Mouse (Mus musculus) CD4-positive helper T cell, adult 2 months (primary cell): ENCODE measurements around the gene Il23a.
"Not testable (repeated sequence)": the region's sequence is repeated elsewhere in the genome, so short reads cannot be mapped to it uniquely, and the experiment has no call there.

Experiments used
- DNase-seq: peaks from one replicate; pipeline ENCODE4 v3.0.0-alpha.2; 2012; ENCODE audit warnings: low read depth, missing footprints, low spot score

Gene Il23a

DNA sequence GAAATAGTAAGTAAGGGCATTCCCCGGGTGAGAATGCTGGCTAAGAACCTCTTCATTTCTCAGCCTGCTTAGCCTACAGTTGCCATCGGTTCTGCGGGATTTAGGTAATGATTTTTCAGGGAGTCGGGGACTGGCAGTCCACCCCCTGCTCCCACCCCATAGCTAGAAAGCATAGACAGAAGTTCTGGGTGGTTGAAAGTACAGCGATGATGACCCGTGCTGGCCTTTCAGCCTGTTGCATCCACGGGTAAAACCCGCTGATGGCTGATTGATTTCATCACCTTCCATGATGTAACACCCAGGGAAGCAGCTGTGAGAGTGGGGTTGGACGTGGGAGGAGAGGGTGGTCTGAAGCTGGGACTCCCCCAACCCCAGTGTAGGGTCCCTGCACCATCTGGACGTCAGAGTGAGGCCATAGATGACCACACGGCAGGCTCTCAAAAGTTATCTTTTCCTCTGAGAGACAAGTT lies at the start of gene Il23a:
Gene Il23a (minus strand): TSS at position 51 of the 470 bp plus-strand sequence.
- DNase-seq, result no peak

- no peak for DNase-seq
Measured at GRCm38 (mm10) chr10:128347541-128347940, 49.0 kb upstream of the Il23a start.

DNA sequence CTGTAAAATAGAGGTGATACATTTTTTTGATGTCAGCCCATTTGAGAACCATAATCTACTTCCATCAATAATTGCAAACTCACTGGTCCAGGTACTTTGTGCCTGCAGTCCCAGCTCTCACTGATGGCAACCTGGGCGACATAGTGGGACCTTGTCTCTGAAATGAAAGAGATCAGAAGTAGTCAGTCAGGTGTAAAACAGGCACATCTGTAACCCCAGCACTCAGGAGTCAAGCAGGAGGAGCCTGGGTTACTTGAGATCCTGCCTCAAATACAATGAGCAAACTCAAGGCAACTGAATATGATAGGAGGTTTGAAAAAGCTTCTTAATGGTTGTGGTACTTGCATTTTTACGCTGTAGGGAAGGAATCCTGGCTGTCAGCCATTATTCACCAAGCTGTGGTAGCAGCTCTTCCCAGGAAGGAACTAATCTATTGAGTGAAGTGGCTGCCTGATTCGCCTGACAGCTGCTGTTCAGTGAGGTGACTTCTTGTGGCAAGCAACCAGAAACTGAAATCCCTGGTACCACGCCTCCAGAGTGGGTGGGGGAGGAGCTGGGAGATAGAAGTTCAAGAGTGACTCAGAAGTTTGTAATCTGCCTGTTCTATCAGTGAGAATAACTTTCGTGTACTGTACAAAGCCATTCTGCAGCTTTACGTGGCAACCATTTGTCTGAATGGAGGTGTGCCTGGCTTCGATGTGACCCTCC lies 46.2 kb upstream of the Il23a start:
- DNase-seq, result peak; percentile 92

DNA sequence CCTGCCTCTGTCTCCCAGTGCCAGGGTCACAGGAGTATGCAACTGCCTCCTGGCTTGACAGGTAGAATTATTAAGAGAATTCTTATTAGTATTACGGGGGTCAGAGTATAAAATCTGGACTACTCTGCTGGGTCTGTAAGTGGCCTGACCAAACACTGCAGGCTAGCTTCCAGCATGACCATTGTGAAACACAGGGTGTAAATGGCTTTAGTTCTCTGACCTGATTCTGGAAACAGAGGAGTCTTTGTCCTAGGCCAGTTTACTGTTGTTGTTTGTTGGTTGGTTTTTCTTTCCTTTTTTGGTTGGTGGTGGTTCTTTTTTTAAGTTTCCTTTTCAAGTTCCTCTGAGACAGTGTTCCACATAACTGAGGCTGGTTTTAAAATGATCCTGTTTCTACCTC lies 44.9 kb upstream of the Il23a start:
- DNase-seq, result no peak

DNA sequence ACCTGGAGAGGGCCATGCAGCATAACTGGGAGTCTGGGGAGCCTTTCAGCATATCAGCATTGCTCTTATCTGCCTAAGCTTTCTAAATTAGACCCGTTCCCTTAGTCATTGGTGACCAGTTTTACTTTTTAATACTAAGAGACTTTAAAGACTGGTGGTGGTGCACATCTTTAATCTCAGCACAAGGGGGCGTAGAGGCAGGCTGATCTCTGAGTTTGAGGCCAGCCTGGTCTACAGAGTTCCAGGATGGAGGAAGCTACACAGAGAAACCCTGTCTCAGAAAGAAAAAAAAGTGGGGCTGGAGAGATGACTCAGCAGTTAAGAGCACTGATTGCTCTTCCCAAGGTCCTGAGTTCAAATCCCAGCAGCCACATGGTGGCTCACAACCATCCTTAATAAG lies 41.7 kb upstream of the Il23a start:
- peak; percentile 40 for DNase-seq

GRCm38 (mm10) chr10:128338948-128339347 lies 40.4 kb upstream of the Il23a start:
- DNase-seq, result no peak

DNA sequence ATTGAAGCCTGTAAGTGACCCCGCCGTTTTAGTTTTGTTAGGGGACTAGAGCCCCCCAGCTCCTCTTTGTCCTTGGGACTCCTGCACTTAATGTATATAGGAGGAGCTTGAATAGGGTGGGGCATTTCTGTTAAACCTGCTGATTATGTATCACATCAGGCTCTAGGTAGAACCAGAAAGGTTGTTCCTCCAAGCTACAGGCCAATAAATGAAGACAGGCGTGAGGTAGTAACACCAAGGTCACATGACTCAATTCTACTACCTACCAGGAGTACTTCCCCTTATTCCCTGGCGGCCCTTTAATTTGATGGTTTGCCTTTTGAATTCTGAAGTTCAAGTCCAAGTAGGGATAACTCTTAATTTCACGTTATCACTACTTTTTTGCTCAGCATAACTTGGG lies 39.9 kb upstream of the Il23a start:
- DNase-seq, result peak; percentile 23

GRCm38 (mm10) chr10:128337306-128338181 lies 39.0 kb upstream of the Il23a start, which contains the start of gene Cs:
Cs (plus strand) TSS chr10:128337734.
- DNase-seq, result peak; percentile 98

GRCm38 (mm10) chr10:128336597-128336996 lies 38.0 kb upstream of the Il23a start:
- no peak for DNase-seq

DNA sequence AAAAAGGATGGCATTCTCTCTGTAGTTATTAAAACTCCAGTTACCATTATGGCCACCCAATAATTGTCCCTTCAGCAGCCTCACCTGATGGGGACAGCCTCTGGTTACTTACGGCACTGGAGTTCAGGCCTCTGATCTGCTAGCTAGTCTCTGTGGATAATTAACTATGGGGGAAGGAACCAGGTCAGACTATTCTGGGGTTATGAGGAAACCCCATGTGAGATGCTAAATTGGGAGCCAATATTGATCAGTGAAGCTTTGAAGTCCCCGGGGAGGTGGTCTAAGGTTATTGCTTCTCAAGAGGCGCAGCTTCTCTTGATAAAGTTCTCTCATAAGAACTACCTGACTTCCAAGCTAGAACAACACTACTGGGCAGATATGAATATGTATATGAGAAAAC lies 37.6 kb upstream of the Il23a start:
- DNase-seq, result no peak

- peak; percentile 85 for DNase-seq
Measured at GRCm38 (mm10) chr10:128335582-128335981, 37.0 kb upstream of the Il23a start.

- DNase-seq, result not testable (repeated sequence)
Measured at GRCm38 (mm10) chr10:128332358-128333249, 34.1 kb upstream of the Il23a start.

DNA sequence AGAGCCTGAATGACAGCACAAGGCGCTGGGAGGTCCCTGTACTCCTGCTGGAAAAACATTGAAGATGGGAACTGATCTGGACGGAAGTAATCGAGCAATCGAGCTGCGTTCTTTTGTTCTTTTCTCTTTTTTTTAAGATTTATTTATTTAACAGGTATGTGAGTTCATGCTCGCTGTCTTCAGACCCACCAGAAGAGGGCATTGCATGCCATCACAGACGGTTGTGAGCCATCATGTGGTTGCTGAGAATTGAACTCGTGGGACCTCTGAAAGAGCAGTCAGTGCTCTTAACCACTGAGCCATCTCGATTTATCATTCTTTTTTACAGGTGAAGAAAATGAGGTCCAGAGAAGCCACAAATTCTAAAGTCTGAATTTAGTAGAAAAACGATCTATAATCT lies 29.1 kb upstream of the Il23a start:
- no peak for DNase-seq

DNA sequence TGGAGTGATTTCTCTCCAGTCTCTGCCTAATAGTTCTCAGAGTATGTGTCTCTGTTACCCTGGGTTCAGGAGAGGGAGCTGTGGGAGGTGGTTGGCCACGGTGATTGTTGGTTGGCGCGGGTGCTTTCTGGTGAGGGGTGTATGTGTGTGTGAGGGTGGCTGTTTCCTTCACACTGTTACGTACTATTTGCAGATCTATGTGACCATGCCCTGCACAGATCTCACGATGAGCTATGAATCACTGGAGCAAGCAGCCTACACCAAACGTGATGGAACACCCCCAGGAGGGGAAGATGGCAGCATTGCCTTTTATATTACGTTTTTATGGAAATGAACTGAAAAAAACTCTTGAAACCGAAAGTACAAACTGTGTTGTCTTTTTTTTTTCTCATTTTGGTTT lies 28.3 kb upstream of the Il23a start:
- DNase-seq, result no peak

DNA sequence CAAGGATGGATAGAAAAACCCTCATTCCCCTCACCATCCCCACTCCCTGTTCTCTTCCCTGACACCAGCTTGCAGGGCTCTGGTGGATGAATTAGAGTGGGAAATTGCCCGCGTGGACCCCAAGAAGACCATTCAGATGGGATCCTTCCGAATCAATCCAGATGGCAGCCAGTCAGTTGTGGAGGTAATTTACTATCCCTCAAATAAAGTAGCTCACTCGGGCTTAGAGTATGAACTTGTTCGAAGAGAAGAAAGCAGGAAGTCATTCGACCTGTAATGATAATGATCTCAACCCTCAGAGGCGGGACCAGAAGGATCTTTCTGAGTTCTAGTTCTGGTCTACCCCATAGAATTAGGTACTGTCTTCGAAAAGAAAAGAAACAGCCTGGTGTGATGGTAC lies 25.0 kb upstream of the Il23a start:
- peak; percentile 55 for DNase-seq

DNA sequence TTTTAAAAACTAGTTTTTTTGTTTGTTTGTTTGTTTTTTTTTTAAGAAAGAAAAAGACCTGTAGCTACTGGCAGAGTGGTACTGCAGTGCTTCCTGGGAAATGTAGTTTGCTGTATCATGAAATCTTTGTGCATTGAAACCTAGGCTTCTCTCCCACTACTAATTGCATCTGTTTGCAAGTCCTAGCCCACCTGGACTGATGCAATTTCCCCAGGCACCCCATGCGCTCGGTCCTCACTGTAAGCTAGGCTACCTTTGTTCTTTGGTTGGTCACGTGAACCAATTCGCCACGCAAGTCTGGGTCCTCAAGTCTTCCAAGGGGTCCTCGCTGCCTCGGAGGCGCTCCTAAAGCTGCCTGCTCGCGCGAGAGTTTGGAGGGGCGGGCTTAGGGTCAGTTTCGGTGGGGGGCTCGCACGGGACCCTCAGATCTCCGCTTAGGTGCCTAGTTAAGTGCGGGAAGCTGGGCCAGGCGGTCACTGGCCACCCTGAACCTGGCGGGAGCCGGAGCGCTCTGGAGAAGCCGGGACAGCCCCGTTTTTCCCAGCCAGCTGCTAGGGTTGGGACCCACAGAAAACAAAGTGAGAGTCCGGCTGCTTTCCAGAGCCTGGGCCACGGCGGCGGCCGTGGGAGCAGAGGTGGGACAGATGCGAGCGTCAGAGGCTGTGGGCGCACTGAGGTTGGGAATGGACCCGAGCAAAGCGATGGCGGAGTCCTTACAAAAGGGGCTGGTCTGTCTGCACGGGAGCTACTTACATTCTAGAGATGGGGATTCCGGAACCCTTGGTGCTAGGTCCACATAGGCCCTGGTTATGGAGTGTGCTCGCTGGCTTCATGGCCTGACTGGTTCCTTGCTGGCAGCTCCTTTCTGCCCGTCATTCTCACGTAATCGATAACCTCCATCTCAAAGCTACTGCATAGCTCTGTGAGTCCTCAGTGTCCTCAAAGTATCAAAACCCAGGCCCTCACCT lies 23.9 kb upstream of the Il23a start, which contains the start of gene Cnpy2:
Gene Cnpy2 (plus strand): TSS at position 319 of the 968 bp plus-strand sequence.
- DNase-seq, result peak; percentile 84

DNA sequence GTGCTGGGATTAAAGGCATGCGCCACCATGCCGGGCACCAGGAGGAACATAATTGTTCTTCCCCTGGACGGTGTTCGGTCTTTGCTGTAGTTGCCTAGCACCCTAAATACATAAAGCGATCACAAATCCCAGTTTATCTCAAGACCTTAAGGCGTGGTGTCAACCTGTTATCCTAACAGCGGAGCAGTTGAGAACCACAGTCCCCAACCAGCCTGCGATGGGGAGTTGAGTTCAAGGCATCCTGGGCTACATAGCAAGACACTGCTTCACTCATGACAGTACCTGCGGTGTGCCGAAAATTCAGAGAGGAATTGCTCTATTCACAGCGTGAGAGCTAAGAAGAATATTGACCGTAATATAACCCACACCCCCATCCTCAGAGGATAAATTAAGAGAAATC lies 23.1 kb upstream of the Il23a start:
- DNase-seq, result no peak

GRCm38 (mm10) chr10:128315578-128315977 lies 17.0 kb upstream of the Il23a start:
- no peak for DNase-seq

DNA sequence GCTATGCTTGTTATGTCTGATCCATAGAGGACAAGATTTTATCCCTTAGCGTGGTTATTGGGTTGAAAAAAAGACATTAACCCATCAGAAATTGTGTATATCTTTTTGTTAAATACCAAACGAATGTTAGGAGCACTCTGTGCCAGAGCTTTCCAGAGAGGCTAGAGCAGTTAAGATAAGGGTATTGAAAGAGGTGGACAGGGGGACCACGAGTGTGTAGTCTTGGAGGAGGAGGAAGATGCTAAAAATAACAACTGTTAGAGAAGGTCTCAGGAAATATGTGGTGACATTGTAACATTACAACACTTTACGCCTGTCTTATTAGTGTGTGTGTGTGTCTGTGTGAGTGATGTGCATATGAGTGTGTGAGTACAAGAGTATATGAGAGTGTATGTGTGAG lies 12.3 kb upstream of the Il23a start:
- no peak for DNase-seq

DNA sequence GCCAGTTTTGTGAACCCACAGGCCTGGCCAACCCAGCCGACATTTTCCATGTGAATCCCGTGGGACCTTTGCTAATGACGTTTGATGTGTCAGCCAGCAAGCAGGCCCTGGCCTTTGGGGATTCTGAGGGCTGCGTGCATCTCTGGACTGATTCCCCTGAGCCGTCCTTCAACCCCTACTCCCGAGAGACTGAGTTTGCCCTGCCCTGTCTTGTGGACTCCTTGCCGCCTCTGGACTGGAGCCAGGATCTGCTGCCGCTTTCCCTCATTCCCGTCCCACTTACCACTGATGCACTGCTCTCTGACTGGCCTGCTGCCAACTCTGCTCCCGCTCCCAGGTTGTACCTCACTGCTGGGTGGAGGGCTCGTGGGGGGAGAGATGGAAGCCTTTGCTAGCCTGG lies 11.6 kb upstream of the Il23a start:
- no peak for DNase-seq
